ENCODE assay signal across 7 mouse cellular contexts in the genomic region with DNA sequence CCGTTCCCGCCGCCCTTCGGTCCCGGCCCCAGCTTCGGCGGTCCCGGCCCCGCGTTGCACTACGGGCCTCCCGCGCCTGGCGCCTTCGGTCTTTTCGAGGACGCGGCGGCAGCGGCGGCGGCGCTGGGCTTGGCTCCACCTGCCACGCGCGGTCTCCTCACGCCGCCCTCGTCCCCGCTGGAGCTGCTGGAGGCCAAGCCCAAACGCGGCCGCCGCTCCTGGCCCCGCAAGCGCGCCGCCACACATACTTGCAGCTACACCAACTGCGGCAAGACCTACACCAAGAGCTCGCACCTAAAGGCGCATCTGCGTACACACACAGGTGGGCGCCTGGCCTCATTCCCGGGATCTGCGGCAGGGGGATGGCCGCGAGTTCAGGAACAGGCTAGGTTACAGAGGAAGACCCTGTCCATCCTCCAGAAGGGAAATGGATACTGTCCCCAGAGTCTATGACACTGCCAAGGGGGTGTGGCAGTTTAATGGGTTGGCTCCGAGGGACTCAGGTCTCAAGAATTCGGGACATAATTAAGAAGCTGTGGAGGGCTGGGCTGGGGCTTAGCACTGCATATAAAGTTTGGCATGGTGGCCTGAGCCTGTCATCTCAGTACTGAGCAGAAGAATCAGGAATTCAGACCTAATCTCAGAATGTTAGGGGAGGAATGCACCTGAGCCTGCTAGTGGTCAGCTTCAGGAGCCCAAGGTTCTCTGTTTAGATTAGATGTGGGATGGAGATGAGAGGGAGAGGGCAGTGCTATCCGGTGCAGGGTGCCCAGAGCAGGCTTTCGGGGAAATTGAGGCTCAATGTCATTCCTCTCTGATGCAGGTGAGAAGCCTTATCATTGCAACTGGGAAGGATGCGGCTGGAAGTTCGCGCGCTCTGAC. TPM values are rescaled to one million over a fixed set of nuclear protein-coding genes. Genes with fewer than 3 reads are reported as not detected.
DNase-seq lines count a peak whose midpoint lies in the region; ATAC-seq and TF ChIP-seq lines count a peak whose summit lies in the region.

No protein-coding gene starts in this region.

- TF ChIP-seq POLR2A in limb, embryonic 14.5 days (IDR thresholded peaks at IDR 0.05; ENCODE audit: borderline replicate concordance, extremely low read depth, insufficient read depth, insufficient read length): no peak

- no peaks in the 10 kb centered on the region for H3K9me3 ChIP-seq in heart, postnatal 0 days (replicated peaks; ENCODE audit: control insufficient read depth, low read length)
- H3K9me3 ChIP-seq in limb, embryonic 14.5 days (ENCODE audit: control insufficient read depth, low read length): no peaks in the 10 kb centered on the region; the same call in 1 of the 2 replicates

- WGBS in heart, postnatal 0 days: 10% methylated on average over 53 of the region's 55 CpGs
- WGBS in limb, embryonic 14.5 days: 11% methylated on average over 32 of the region's 55 CpGs

- peaks cover 33% of the 10 kb centered on the region for H3K4me1 ChIP-seq in heart, postnatal 0 days (ENCODE audit: control insufficient read depth, insufficient read depth)
- peaks cover 9% of the 10 kb centered on the region; the same call in 1 of the 2 replicates for H3K4me1 ChIP-seq in limb, embryonic 14.5 days (ENCODE audit: control insufficient read depth, insufficient read depth, low read length)

- peak overlapping the region; percentile 95 for H3K4me2 ChIP-seq in heart, postnatal 0 days (ENCODE audit: low read depth, low read length)
- H3K4me2 ChIP-seq in limb, embryonic 14.5 days (replicated peaks; ENCODE audit: low read depth, low read length, severe bottlenecking): peak overlapping the region; percentile 68

- no peaks in the 10 kb centered on the region for H3K27me3 ChIP-seq in heart, postnatal 0 days (ENCODE audit: control insufficient read depth, insufficient read depth, low read length)
- H3K27me3 ChIP-seq in limb, embryonic 14.5 days (ENCODE audit: control insufficient read depth, insufficient read depth, low read length): peaks cover 28% of the 10 kb centered on the region

- peak overlapping the region; percentile 89 for H3K9ac ChIP-seq in heart, postnatal 0 days (replicated peaks; ENCODE audit: low read depth, low read length)
- H3K9ac ChIP-seq in limb, embryonic 14.5 days (ENCODE audit: low read depth, low read length, severe bottlenecking): peak overlapping the region; percentile 66

- H3K4me3 ChIP-seq in heart, postnatal 0 days (ENCODE audit: low read depth, low read length): peak overlapping the region; percentile 68
- H3K4me3 ChIP-seq in limb, embryonic 14.5 days (replicated peaks; ENCODE audit: low read length): peak overlapping the region; percentile 48

- peak; percentile 25 for DNase-seq in spleen, adult 12 weeks (ENCODE audit: low spot score)
- DNase-seq in spleen, postnatal 14 days (ENCODE audit: low spot score in 2 of 2): no peak
- peak; percentile 16 for DNase-seq in embryo, embryonic 11 days
- no peak for DNase-seq in heart, postnatal 0 days (ENCODE audit: low spot score)
- no peak for DNase-seq in limb, embryonic 14.5 days (ENCODE audit: low spot score)
- peak; percentile 52 for DNase-seq in neural tube, embryonic 10.5 days (ENCODE audit: extremely low spot score, low spot score)
- DNase-seq in frontal cortex, postnatal 25 days (ENCODE audit: low spot score in 2 of 2): no peak

- no peak for TF ChIP-seq EP300 in heart, postnatal 0 days (IDR thresholded peaks at IDR 0.05; ENCODE audit: low read depth)

- no peak for TF ChIP-seq CTCF in heart, postnatal 0 days (IDR thresholded peaks at IDR 0.05; ENCODE audit: low read depth)

- peak overlapping the region; percentile 92 for H3K27ac ChIP-seq in heart, postnatal 0 days (ENCODE audit: low read depth)
- 0 out of 2 replicates have a peak overlapping the region, but pooled peaks have one; percentile 28 for H3K27ac ChIP-seq in limb, embryonic 14.5 days (replicated peaks; ENCODE audit: low read depth, low read length)

- peaks cover 6% of the 10 kb centered on the region; the same call in 1 of the 2 replicates for H3K36me3 ChIP-seq in heart, postnatal 0 days (replicated peaks; ENCODE audit: control insufficient read depth, insufficient read depth, low read length)
- peaks cover 13% of the 10 kb centered on the region for H3K36me3 ChIP-seq in limb, embryonic 14.5 days (ENCODE audit: control insufficient read depth, insufficient read depth, low read length)

- ATAC-seq in heart, postnatal 0 days (ENCODE audit: insufficient read depth, low read depth): no peak
- ATAC-seq in limb, embryonic 14.5 days (ENCODE audit: low FRiP score, low read depth): no peak

RNA-seq across cellular contexts. Expression of gene Klf2, which starts 1.3 kb away (rescaled TPM):
- total RNA-seq in heart, postnatal 0 days (2014; rRNA removed; ENCODE audit: low replicate concordance): 21.9 and 32.9 TPM in 2 replicates
- polyA plus RNA-seq in heart, postnatal 0 days (2015; fragmentation: Nextera tagmentation; extraction: Ambion mirVana): 17.7 and 21.3 TPM in 2 replicates
- 36.7 and 50.7 TPM in 2 replicates for polyA plus RNA-seq in limb, embryonic 14.5 days (2012; rRNA removed)
- 20.1 and 21.6 TPM in 2 replicates for polyA plus RNA-seq in limb, embryonic 14.5 days (2014; fragmentation: Nextera tagmentation; extraction: Ambion mirVana)

RNA-seq across cellular contexts. Expression of gene Gm10282, which starts 15.1 kb away (rescaled TPM):
- 0.15 and 3.0 TPM in 2 replicates for total RNA-seq in heart, postnatal 0 days (2014; rRNA removed; ENCODE audit: low replicate concordance)
- polyA plus RNA-seq in heart, postnatal 0 days (2015; fragmentation: Nextera tagmentation; extraction: Ambion mirVana): 8.4 and 10.0 TPM in 2 replicates
- 9.8 and 30.0 TPM in 2 replicates for polyA plus RNA-seq in limb, embryonic 14.5 days (2012; rRNA removed)
- 26.2 and 28.3 TPM in 2 replicates for polyA plus RNA-seq in limb, embryonic 14.5 days (2014; fragmentation: Nextera tagmentation; extraction: Ambion mirVana)

Comparison
In these comparisons a context has a peak if more than half of its experiments do, and no peak if none do; other contexts are left out.
1. DNase-seq: peak in spleen, adult 12 weeks (single experiment), embryo, embryonic 11 days (single experiment) and neural tube, embryonic 10.5 days (single experiment); none in spleen, postnatal 14 days (0 of 2), heart, postnatal 0 days (single experiment), limb, embryonic 14.5 days (single experiment) and frontal cortex, postnatal 25 days (0 of 2).